Mouse (Mus musculus): ENCODE measurements around the gene Ctcfl.

Ctcfl gene

GRCm38 (mm10) chr2:173047471-173047870 lies 71.9 kb downstream of the Ctcfl start:
- no peak for DNase-seq (ENCODE audit: extremely low spot score)

DNA sequence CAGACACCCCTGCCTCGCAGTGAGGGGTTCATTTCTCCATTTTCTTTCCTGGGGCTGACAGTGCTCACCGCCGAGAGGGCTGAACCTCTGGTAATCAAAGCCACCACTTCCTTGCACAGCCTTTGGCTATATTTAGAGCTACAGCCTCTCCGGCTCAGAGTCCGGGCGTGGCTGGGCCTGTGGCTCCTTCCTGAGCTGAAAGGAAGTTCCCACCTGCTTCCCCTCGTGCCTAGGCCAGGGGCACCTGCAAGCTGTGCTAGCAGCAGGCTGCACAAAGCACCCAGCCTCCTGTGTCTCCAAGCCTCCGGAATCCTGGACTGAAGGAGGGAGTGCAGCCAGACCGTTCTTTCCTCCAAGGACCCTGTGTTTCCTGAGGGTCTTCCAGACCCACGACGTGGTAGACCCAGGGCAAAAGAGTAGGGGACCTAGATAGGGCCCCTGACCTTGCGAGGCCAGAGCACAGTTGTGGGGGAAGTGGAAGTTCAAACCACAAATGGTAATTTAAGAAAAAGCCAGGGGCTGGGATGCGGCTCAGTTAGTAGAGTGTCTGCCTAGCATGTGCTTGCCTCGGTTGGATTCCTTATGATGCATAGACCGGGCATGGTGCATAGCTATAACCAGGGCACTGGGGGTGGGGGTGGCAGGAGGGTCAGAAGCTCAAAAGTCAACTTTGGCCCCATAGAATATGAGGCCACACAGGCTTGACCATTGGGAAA lies 72.6 kb downstream of the Ctcfl start:
- DNase-seq (ENCODE audit: extremely low spot score): no peak

- DNase-seq (ENCODE audit: extremely low spot score): no peak
These were observed 74.9 kb downstream of the Ctcfl start for GRCm38 (mm10) chr2:173044198-173044970.
